Mouse (Mus musculus) MEL (cell line): ENCODE measurements around the gene Duox2. TPM values are rescaled to one million over a fixed set of nuclear protein-coding genes. Genes with fewer than 3 reads are reported as not detected.
A peak's percentile ranks its signal among the peaks of the same experiment; 100 is the strongest.

ENCODE experiments used
- DNase-seq: peaks from one replicate; pipeline ENCODE4 v3.0.0; 2011; ENCODE audit warnings: low read depth, low spot score
- H3K27ac ChIP-seq: 2 replicates; pipeline ENCODE4 v1.5.1; 2012; ENCODE audit warnings: low read depth, mild to moderate bottlenecking, control low read depth, low read length, moderate library complexity; ENCODE audit not compliant: control insufficient read depth
- H3K27me3 ChIP-seq, 2 experiments: fragments of 150-350 bp in 1 of 2; sonication (generic) in 1 of 2; 2 replicates each; pipeline ENCODE4 v1.6.1; 2012; ENCODE audit warnings: low read length in 2 of 2, mild to moderate bottlenecking in 2 of 2, improper control_type of control experiment in 1 of 2, moderate library complexity in 1 of 2; ENCODE audit not compliant: insufficient read depth in 2 of 2, control insufficient read depth in 1 of 2
- H3K36me3 ChIP-seq, 2 experiments: 2 replicates each; pipeline ENCODE4 v1.6.1; 2012 to 2014; ENCODE audit warnings: low read length in 2 of 2, improper control_type of control experiment in 1 of 2, inconsistent platforms in 1 of 2, mild to moderate bottlenecking in 1 of 2; ENCODE audit not compliant: insufficient read depth in 2 of 2, control insufficient read depth in 1 of 2
- H3K4me1 ChIP-seq, 2 experiments: fragments of 150-350 bp in 1 of 2; sonication (generic) in 1 of 2; 2 replicates each; pipeline ENCODE4 v1.6.1; 2012; ENCODE audit warnings: low read length in 2 of 2, improper control_type of control experiment in 1 of 2, mild to moderate bottlenecking in 1 of 2; ENCODE audit not compliant: insufficient read depth in 2 of 2, control insufficient read depth in 1 of 2
- H3K4me3 ChIP-seq, 2 experiments: fragments of 150-350 bp in 1 of 2; sonication (generic) in 1 of 2; 2 replicates each; pipeline ENCODE4 v1.5.1; 2012; ENCODE audit warnings: low read depth in 2 of 2, low read length in 2 of 2, mild to moderate bottlenecking in 2 of 2, moderate library complexity in 2 of 2, control low read depth in 1 of 2, improper control_type of control experiment in 1 of 2; ENCODE audit not compliant: control insufficient read depth in 1 of 2, insufficient read depth in 1 of 2
- H3K79me2 ChIP-seq: 2 replicates; pipeline ENCODE4 v1.6.1; 2012; ENCODE audit warnings: mild to moderate bottlenecking, low read length, moderate library complexity; ENCODE audit not compliant: control insufficient read depth, poor library complexity, insufficient read depth
- H3K9ac ChIP-seq: 2 replicates; pipeline ENCODE4 v1.6.1; 2012; ENCODE audit warnings: low read depth, mild to moderate bottlenecking, control low read depth, low read length, moderate library complexity; ENCODE audit not compliant: control insufficient read depth, poor library complexity, severe bottlenecking
- H3K9me3 ChIP-seq: fragments of 150-350 bp; sonication (generic); replicated peaks from 2 replicates; pipeline ENCODE4 v1.6.1; 2012; ENCODE audit warnings: mild to moderate bottlenecking, low read length, improper control_type of control experiment, moderate library complexity; ENCODE audit not compliant: insufficient read depth
- BHLHE40 ChIP-seq: IDR thresholded peaks from 2 replicates; pipeline ENCODE4 v1.6.1; 2012; ENCODE audit warnings: low read depth, mild to moderate bottlenecking, inconsistent platforms, low read length, improper control_type of control experiment, borderline replicate concordance
- CHD1 ChIP-seq: IDR thresholded peaks from 2 replicates; pipeline ENCODE4 v1.6.1; 2012; ENCODE audit warnings: low read depth, mild to moderate bottlenecking, inconsistent platforms, low read length, improper control_type of control experiment
- E2F4 ChIP-seq: IDR thresholded peaks from 2 replicates; pipeline ENCODE4 v1.6.1; 2011; ENCODE audit warnings: low read depth, low read length, improper control_type of control experiment, borderline replicate concordance
- ELF1 ChIP-seq: IDR thresholded peaks from 2 replicates; pipeline ENCODE4 v1.6.1; 2014; ENCODE audit warnings: low read depth, mild to moderate bottlenecking, inconsistent platforms, low read length, improper control_type of control experiment, moderate library complexity
- GATA1 ChIP-seq: IDR thresholded peaks from 2 replicates; pipeline ENCODE4 v1.6.1; 2011; ENCODE audit warnings: low read depth, low read length, improper control_type of control experiment
- HCFC1 ChIP-seq: IDR thresholded peaks from 2 replicates; pipeline ENCODE4 v1.6.1; 2012; ENCODE audit warnings: low read depth, mild to moderate bottlenecking, inconsistent platforms, low read length, improper control_type of control experiment, moderate library complexity
- JUND ChIP-seq: IDR thresholded peaks from 2 replicates; pipeline ENCODE4 v1.6.1; 2011; ENCODE audit warnings: low read depth, mild to moderate bottlenecking, improper control_type of control experiment, low read length
- KAT2A ChIP-seq: conservative IDR thresholded peaks from 2 replicates; pipeline ENCODE4 v1.6.1; 2012; ENCODE audit warnings: low read depth, low read length, improper control_type of control experiment, inconsistent platforms
- MAX ChIP-seq: IDR thresholded peaks from 2 replicates; pipeline ENCODE4 v1.6.1; 2011; ENCODE audit warnings: low read length, improper control_type of control experiment
- MAZ ChIP-seq: IDR thresholded peaks from 2 replicates; pipeline ENCODE4 v1.6.1; 2012; ENCODE audit warnings: low read depth, mild to moderate bottlenecking, inconsistent platforms, low read length, improper control_type of control experiment
- MEF2A ChIP-seq: IDR thresholded peaks from 2 replicates; pipeline ENCODE4 v1.6.1; 2014; ENCODE audit warnings: low read depth, mild to moderate bottlenecking, inconsistent platforms, low read length, improper control_type of control experiment; ENCODE audit not compliant: poor library complexity, insufficient replicate concordance, severe bottlenecking; ENCODE audit errors: extremely low read depth
- MXI1 ChIP-seq: IDR thresholded peaks from 2 replicates; pipeline ENCODE4 v1.6.1; 2011; ENCODE audit warnings: mild to moderate bottlenecking, low read depth, low read length, improper control_type of control experiment
- MYB ChIP-seq: IDR thresholded peaks from 2 replicates; pipeline ENCODE4 v1.6.1; 2011; ENCODE audit warnings: mild to moderate bottlenecking, low read depth, low read length, improper control_type of control experiment
- MYC ChIP-seq: IDR thresholded peaks from 2 replicates; pipeline ENCODE4 v1.6.1; 2011; ENCODE audit warnings: low read depth, mild to moderate bottlenecking, low read length, improper control_type of control experiment, moderate library complexity
- POLR2AphosphoS2 ChIP-seq: IDR thresholded peaks from 2 replicates; pipeline ENCODE4 v1.6.1; 2011; ENCODE audit warnings: low read length, improper control_type of control experiment
- RAD21 ChIP-seq: IDR thresholded peaks from 2 replicates; pipeline ENCODE4 v1.6.1; 2011; ENCODE audit warnings: mild to moderate bottlenecking, low read depth, low read length, improper control_type of control experiment
- RCOR1 ChIP-seq: IDR thresholded peaks from 2 replicates; pipeline ENCODE4 v1.6.1; 2012; ENCODE audit warnings: low read depth, mild to moderate bottlenecking, inconsistent platforms, low read length, improper control_type of control experiment
- TAL1 ChIP-seq: IDR thresholded peaks from 2 replicates; pipeline ENCODE4 v1.6.1; 2012; ENCODE audit warnings: mild to moderate bottlenecking, inconsistent platforms, low read length, moderate library complexity, mixed read lengths
- TBP ChIP-seq: IDR thresholded peaks from 2 replicates; pipeline ENCODE4 v1.8.0; 2011; ENCODE audit warnings: low read depth, low read length, improper control_type of control experiment
- USF1 ChIP-seq: IDR thresholded peaks from 2 replicates; pipeline ENCODE4 v1.6.1; 2014; ENCODE audit warnings: low read depth, mild to moderate bottlenecking, inconsistent platforms, low read length, improper control_type of control experiment, moderate library complexity
- USF2 ChIP-seq, 2 experiments: IDR thresholded peaks; 2 replicates each; pipeline ENCODE4 v1.6.1; 2011 to 2012; ENCODE audit warnings: improper control_type of control experiment in 2 of 2, low read length in 2 of 2, borderline replicate concordance in 1 of 2, inconsistent platforms in 1 of 2, low read depth in 1 of 2, mild to moderate bottlenecking in 1 of 2; ENCODE audit not compliant: insufficient read depth in 1 of 2
- ZMIZ1 ChIP-seq: IDR thresholded peaks from 2 replicates; pipeline ENCODE4 v1.6.1; 2012; ENCODE audit warnings: low read depth, mild to moderate bottlenecking, inconsistent platforms, low read length, improper control_type of control experiment, moderate library complexity
- polyA plus RNA-seq, 2 experiments: library from polyadenylated mRNA; stranded (reverse) in 1 of 2; unstranded in 1 of 2; fragments of >175 nt in 1 of 2; fragments of >200 nt in 1 of 2; gene quantifications; 2 replicates each; pipeline versions ENCODE4 v1.2.1 to v1.2.4; 2012; ENCODE audit warnings: low replicate concordance in 2 of 2, low read depth in 1 of 2; ENCODE audit not compliant: insufficient read length in 2 of 2, insufficient read depth in 1 of 2, missing spikeins in 1 of 2
- total RNA-seq: library from RNA; depleted of rRNA; stranded (reverse); fragments of 300-350 nt; gene quantifications from 2 replicates; pipeline ENCODE4 v1.2.3, GENCODE M21; 2012

Gene Duox2
- total and polyA plus RNA-seq, 3 experiments: not detected

GRCm38 (mm10) chr2:122325361-122325760, 27.1 kb upstream of the Duox2 start:
- peak; percentile 8; the same call in 1 of the 2 replicates for TF ChIP-seq BHLHE40
- no peak for TF ChIP-seq HCFC1
- TF ChIP-seq, all 39 proteins: peak for 1
- Histone ChIP-seq H3K79me2 (no peaks in the 10 kb centered on the region), H3K4me1 (no peaks in the 10 kb centered on the region), H3K9ac (no peak overlapping the region), H3K4me3 (no peak overlapping the region), H3K36me3 (no peaks in the 10 kb centered on the region), H3K27ac (no peak overlapping the region), H3K27me3 (peaks cover 2 to 3% of the 10 kb centered on the region in 2 experiments; a peak in 1 of 4 replicates), H3K9me3 (no peaks in the 10 kb centered on the region)
- no peak for DNase-seq

- DNase-seq: no peak
- Histone ChIP-seq H3K27ac (no peak overlapping the region), H3K4me1 (no peaks in the 10 kb centered on the region), H3K9ac (no peak overlapping the region), H3K36me3 (no peaks in the 10 kb centered on the region), H3K79me2 (no peaks in the 10 kb centered on the region), H3K27me3 (peaks cover 2 to 3% of the 10 kb centered on the region in 2 experiments; a peak in 1 of 4 replicates), H3K9me3 (no peaks in the 10 kb centered on the region), H3K4me3 (no peak overlapping the region)
- TF ChIP-seq RCOR1 (no peak), MXI1 (no peak), MAZ (no peak), POLR2AphosphoS2 (no peak), TAL1 (no peak), JUND (no peak), USF1 (no peak), MYC (no peak), ELF1 (no peak)
Observed at GRCm38 (mm10) chr2:122324586-122324985, 26.3 kb upstream of the Duox2 start.

GRCm38 (mm10) chr2:122323960-122324359, 25.7 kb upstream of the Duox2 start:
- Histone ChIP-seq H3K4me1 (no peaks in the 10 kb centered on the region), H3K4me3 (no peak overlapping the region), H3K9ac (no peak overlapping the region), H3K36me3 (no peaks in the 10 kb centered on the region), H3K27me3 (peaks cover 2 to 3% of the 10 kb centered on the region in 2 experiments; a peak in 1 of 4 replicates), H3K9me3 (no peaks in the 10 kb centered on the region), H3K27ac (no peak overlapping the region), H3K79me2 (no peaks in the 10 kb centered on the region)
- no peak for DNase-seq
- TF ChIP-seq MYB (no peak), TBP (no peak), USF2 (IDR thresholded peaks at IDR 0.05; ENCODE audit: borderline replicate concordance in 1 of 2, insufficient read depth in 1 of 2, low read depth in 1 of 2, low read length in 2 of 2) (no peak), MXI1 (no peak), ZMIZ1 (no peak), CHD1 (no peak), BHLHE40 (no peak), KAT2A (no peak), USF1 (no peak), GATA1 (no peak), MAX (no peak), RAD21 (no peak), MEF2A (no peak), E2F4 (no peak)
